Mouse (Mus musculus) limb, embryonic 12.5 days (tissue): ENCODE results near the gene Dnajc5. TPM values are rescaled to one million over a fixed set of nuclear protein-coding genes. Genes with fewer than 3 reads are reported as not detected.

ENCODE experiments used
- ATAC-seq: fragments of 200-750 bp; cut with Nextera tagmentation; 2 replicates; pipeline ENCODE4 v1.8.0; 2017; ENCODE audit warnings: low read depth, moderate TSS enrichment; ENCODE audit not compliant: insufficient number of reproducible peaks, insufficient read depth, low FRiP score, low TSS enrichment
- H3K27ac ChIP-seq: fragments of 300-500 bp; sonication (generic); 2 replicates; pipeline ENCODE4 v1.5.1; 2016; ENCODE audit warnings: mild to moderate bottlenecking, moderate library complexity
- H3K27me3 ChIP-seq: fragments of 300-500 bp; sonication (generic); 2 replicates; pipeline ENCODE4 v1.6.1; 2016; ENCODE audit warnings: mild to moderate bottlenecking, moderate library complexity
- H3K36me3 ChIP-seq: fragments of 300-500 bp; sonication (generic); 2 replicates; pipeline ENCODE4 v1.6.1; 2016; ENCODE audit warnings: mild to moderate bottlenecking, moderate library complexity
- H3K4me1 ChIP-seq: fragments of 300-500 bp; sonication (generic); replicated peaks from 2 replicates; pipeline ENCODE4 v1.6.1; 2016
- H3K4me2 ChIP-seq: fragments of 300-500 bp; sonication (generic); 2 replicates; pipeline ENCODE4 v1.6.1; 2016; ENCODE audit warnings: mild to moderate bottlenecking, moderate library complexity
- H3K4me3 ChIP-seq: fragments of 300-500 bp; sonication (generic); replicated peaks from 2 replicates; pipeline ENCODE4 v1.5.1; 2016; ENCODE audit warnings: mild to moderate bottlenecking
- H3K9ac ChIP-seq: fragments of 300-500 bp; sonication (generic); replicated peaks from 2 replicates; pipeline ENCODE4 v1.6.1; 2016; ENCODE audit warnings: mild to moderate bottlenecking, moderate library complexity
- H3K9me3 ChIP-seq: fragments of 300-500 bp; sonication (generic); 2 replicates; pipeline ENCODE4 v1.6.1; 2016; ENCODE audit warnings: mild to moderate bottlenecking, moderate library complexity
- WGBS: fragments of 180-500 bp; shearing (Covaris S2); methylation state at CpG from one replicate; pipeline ENCODE4 v1.1.7; 2016; 5-methylcytosine and 5-hydroxymethylcytosine counted together
- polyA plus RNA-seq: library from polyadenylated mRNA; unstranded; fragments of >200 nt; fragmentation: Nextera tagmentation; extraction: Ambion mirVana; gene quantifications from 2 replicates; pipeline ENCODE4 v1.2.1, GENCODE M21; 2016

The Dnajc5 gene
- polyA plus RNA-seq, 1 experiment from 2014 or later = 90.6 TPM

DNA sequence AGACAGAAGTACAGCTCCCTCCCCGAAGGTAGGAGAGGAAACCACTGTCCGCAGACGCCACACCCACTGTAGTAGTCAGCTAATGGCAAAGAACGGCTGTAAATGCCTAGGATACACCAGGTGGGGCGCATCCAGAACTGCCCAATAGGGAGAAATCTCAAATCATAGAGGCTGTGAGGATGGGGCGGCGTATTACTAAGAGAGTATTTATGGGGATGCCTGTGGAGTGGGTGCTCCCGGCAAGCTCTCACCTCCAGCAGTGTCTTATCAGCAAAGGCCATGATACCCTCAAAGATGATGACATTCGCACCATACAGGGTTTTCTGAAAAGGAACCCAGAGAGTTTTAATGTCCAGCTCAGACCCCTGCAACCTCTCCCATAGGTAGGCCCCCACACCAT, 53.7 kb downstream of the Dnajc5 start:
- Histone ChIP-seq H3K4me2 (no peak overlapping the region), H3K9me3 (no peaks in the 10 kb centered on the region), H3K4me1 (no peaks in the 10 kb centered on the region), H3K36me3 (peaks cover 20% of the 10 kb centered on the region), H3K4me3 (no peak overlapping the region), H3K9ac (no peak overlapping the region), H3K27me3 (no peaks in the 10 kb centered on the region), H3K27ac (no peak overlapping the region)
- 90% methylated on average over 9 of the region's 9 CpGs for WGBS
- ATAC-seq = no peak

- ATAC-seq = no peak
- H3K27ac ChIP-seq = no peak overlapping the region
- peaks cover 20% of the 10 kb centered on the region for H3K36me3 ChIP-seq
- H3K4me3 ChIP-seq = no peak overlapping the region
- no peak overlapping the region for H3K9ac ChIP-seq
- H3K27me3 ChIP-seq = no peaks in the 10 kb centered on the region
- 89% methylated on average over 7 of the region's 7 CpGs for WGBS
- H3K4me2 ChIP-seq = no peak overlapping the region
- no peaks in the 10 kb centered on the region for H3K9me3 ChIP-seq
- no peaks in the 10 kb centered on the region for H3K4me1 ChIP-seq
Observed at GRCm38 (mm10) chr2:181574921-181575545, 54.7 kb downstream of the Dnajc5 start.

DNA sequence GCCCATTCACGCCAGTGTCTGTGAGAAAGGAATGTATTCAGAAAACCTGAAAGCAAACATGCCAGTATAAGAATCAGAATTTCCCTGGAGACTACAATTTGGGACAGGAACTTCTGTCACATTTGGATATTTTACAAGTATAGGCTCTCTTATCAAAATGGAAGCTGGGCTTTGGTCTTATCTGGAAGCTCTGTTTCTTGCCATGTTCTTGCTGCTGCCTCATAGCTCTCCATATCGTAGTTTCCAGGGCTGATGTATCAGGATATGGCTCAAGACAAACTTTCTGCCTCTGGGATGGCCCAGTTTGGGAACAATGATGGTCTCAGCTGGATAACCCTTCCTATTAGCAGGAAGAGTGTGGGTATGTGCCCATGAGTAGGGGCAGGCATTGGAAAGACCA, 56.3 kb downstream of the Dnajc5 start:
- no peak for ATAC-seq
- H3K36me3 ChIP-seq = peaks cover 20% of the 10 kb centered on the region
- no peak overlapping the region for H3K9ac ChIP-seq
- WGBS = 90% methylated on average over 2 of the region's 2 CpGs
- no peaks in the 10 kb centered on the region for H3K27me3 ChIP-seq
- H3K27ac ChIP-seq = no peak overlapping the region
- H3K4me3 ChIP-seq = no peak overlapping the region
- no peak overlapping the region for H3K4me2 ChIP-seq
- H3K9me3 ChIP-seq = no peaks in the 10 kb centered on the region
- H3K4me1 ChIP-seq = peaks cover 8% of the 10 kb centered on the region

GRCm38 (mm10) chr2:181577126-181577525, 56.8 kb downstream of the Dnajc5 start:
- peaks cover 18% of the 10 kb centered on the region for H3K36me3 ChIP-seq
- no peaks in the 10 kb centered on the region for H3K27me3 ChIP-seq
- H3K4me3 ChIP-seq = no peak overlapping the region
- H3K4me1 ChIP-seq = peaks cover 8% of the 10 kb centered on the region
- H3K9me3 ChIP-seq = no peaks in the 10 kb centered on the region
- H3K4me2 ChIP-seq = no peak overlapping the region
- ATAC-seq = no peak
- 68% methylated on average over 2 of the region's 2 CpGs for WGBS
- no peak overlapping the region for H3K27ac ChIP-seq
- H3K9ac ChIP-seq = no peak overlapping the region

DNA sequence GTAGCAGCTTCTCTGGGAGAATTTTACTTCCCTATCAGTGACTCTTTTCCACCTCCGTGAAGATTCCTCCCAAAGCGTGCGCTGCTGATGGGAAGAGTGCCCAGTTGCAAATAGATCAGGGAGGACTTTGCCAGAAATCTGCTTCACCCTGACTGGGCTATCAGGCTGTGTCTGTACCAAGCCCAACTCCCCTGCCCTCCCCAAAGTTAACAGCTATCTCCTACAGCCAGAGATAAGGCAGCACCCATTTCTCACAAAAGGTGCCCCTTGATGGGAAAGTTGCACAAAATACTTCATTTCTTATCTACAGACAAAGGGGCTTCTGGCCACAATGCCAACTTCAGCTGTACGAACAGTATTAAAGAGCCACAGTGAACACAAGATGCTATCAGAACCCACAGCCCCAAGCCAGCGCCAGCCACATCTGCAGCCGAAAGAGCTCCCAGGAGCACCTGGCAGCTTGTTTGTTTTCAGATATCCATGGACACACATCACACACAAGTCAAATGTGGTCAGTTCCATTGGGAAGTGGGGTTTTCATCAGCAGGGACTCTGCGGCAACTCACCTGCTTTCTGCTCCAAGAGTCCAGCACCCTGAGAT, 57.8 kb downstream of the Dnajc5 start:
- 87% methylated on average over 7 of the region's 7 CpGs for WGBS
- Histone ChIP-seq H3K9me3 (no peaks in the 10 kb centered on the region), H3K27ac (no peak overlapping the region), H3K4me1 (peaks cover 8% of the 10 kb centered on the region), H3K4me3 (no peak overlapping the region), H3K27me3 (no peaks in the 10 kb centered on the region), H3K4me2 (no peak overlapping the region), H3K36me3 (peaks cover 12% of the 10 kb centered on the region), H3K9ac (no peak overlapping the region)
- ATAC-seq = no peak

- Histone ChIP-seq H3K36me3 (peaks cover 16% of the 10 kb centered on the region), H3K4me1 (peaks cover 8% of the 10 kb centered on the region), H3K9ac (no peak overlapping the region), H3K4me3 (no peak overlapping the region), H3K4me2 (no peak overlapping the region), H3K27ac (no peak overlapping the region), H3K9me3 (no peaks in the 10 kb centered on the region), H3K27me3 (no peaks in the 10 kb centered on the region)
- 66% methylated on average over 5 of the region's 5 CpGs for WGBS
- no peak for ATAC-seq
Observed at GRCm38 (mm10) chr2:181578790-181579618, 58.7 kb downstream of the Dnajc5 start.

DNA sequence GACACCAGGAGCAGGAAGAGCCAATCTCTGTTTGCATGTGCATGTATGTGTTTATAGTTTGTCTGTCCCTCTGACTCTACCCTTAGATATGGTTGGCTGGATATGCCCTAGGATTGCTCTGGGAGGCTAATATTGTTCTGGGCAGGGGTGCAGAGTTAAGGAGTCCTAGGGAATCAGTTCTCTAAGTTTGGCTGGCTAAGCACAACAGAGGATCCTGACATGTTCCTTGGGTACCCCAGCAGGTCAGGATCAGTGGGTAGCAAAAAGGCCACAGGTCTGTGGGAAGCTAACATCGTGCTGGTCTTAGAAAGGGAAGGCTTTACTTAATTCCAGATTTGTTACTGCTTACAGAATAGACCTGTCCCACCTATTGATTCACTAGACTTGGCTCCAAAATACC, 59.4 kb downstream of the Dnajc5 start:
- Histone ChIP-seq H3K27me3 (no peaks in the 10 kb centered on the region), H3K4me3 (no peak overlapping the region), H3K9ac (no peak overlapping the region), H3K36me3 (peaks cover 20% of the 10 kb centered on the region), H3K4me2 (no peak overlapping the region), H3K27ac (no peak overlapping the region), H3K9me3 (no peaks in the 10 kb centered on the region), H3K4me1 (peaks cover 8% of the 10 kb centered on the region)
- ATAC-seq = no peak
- 100% methylated on average over 1 of the region's 1 CpGs for WGBS

DNA sequence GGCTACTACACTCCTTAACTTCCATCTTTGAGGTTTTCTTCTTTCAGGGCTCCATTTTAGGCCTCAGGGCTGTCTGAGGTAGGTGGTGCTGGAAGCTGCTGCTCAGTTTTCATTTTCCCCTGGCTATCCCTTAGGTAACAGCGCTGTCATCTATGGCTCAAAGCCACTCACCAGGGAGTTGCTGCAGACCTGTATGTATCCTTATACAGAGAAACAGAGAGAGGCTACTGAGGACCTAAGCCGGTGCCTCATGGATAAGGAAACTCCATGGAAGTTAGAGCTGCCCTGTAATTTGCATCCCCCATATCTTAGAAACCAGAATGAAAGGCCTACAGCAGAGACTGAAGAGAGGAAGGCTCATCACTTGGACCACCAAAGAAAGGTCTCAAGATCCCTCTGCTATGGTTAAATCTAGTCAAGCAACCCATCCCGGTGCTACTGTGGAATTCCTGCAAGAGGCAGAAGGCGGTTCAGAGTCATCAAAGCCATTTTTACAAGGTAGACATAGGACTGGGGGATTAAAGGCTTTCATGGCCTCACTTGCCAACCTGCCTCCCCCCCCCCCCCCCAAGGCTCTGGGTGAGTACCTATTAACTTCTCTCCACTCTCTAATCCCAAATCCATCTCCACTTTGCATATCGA, 60.0 kb downstream of the Dnajc5 start:
- no peak for ATAC-seq
- Histone ChIP-seq H3K27ac (0 out of 2 replicates have a peak overlapping the region, but pooled peaks have one; percentile 91), H3K4me3 (peak overlapping the region; percentile 77), H3K27me3 (no peaks in the 10 kb centered on the region), H3K36me3 (peaks cover 23% of the 10 kb centered on the region), H3K9ac (peak overlapping the region; percentile 83), H3K4me1 (peaks cover 8% of the 10 kb centered on the region), H3K4me2 (peak overlapping the region; percentile 90), H3K9me3 (no peaks in the 10 kb centered on the region)
- 81% methylated on average over 5 of the region's 5 CpGs for WGBS

DNA sequence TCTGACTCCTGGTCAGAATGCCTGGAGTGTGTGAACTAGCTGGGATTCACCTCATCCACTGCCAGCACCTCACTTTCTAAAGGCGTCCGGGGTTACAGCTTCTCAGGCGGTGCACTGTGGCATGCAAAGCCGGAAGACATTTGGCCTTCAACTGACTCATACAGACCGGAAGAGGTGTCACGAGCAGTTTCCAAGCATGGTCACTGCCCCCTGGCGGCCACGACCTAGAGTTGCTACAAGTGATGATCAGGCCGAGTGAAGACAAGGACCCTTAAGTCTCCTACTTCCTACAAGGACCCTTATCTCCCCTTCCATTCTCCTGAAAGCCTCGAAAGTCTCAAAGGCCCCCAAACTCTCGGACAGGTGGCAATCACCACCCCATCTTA, 60.7 kb downstream of the Dnajc5 start:
- peak overlapping the region; percentile 83 for H3K9ac ChIP-seq
- under 1% methylated on average over 11 of the region's 11 CpGs for WGBS
- H3K4me1 ChIP-seq = peaks cover 8% of the 10 kb centered on the region
- peak overlapping the region; percentile 90 for H3K4me2 ChIP-seq
- peaks cover 31% of the 10 kb centered on the region for H3K36me3 ChIP-seq
- H3K27ac ChIP-seq = peak overlapping the region; percentile 91
- H3K4me3 ChIP-seq = peak overlapping the region; percentile 77
- H3K27me3 ChIP-seq = no peaks in the 10 kb centered on the region
- ATAC-seq = peak; percentile 56
- H3K9me3 ChIP-seq = no peaks in the 10 kb centered on the region

GRCm38 (mm10) chr2:181581402-181582120, 61.3 kb downstream of the Dnajc5 start:
- Histone ChIP-seq H3K27ac (peak overlapping the region; percentile 91), H3K4me1 (peaks cover 8% of the 10 kb centered on the region), H3K27me3 (no peaks in the 10 kb centered on the region), H3K4me3 (peak overlapping the region; percentile 77), H3K4me2 (peak overlapping the region; percentile 90), H3K9ac (peak overlapping the region; percentile 83), H3K36me3 (peaks cover 37% of the 10 kb centered on the region), H3K9me3 (no peaks in the 10 kb centered on the region)
- peak; percentile 67 for ATAC-seq
- under 1% methylated on average over 49 of the region's 49 CpGs for WGBS
